Mouse (Mus musculus) intestine, embryonic 14.5 days (tissue): Measurements from ENCODE around the gene Nalcn. TPM values are rescaled to one million over a fixed set of nuclear protein-coding genes. Genes with fewer than 3 reads are reported as not detected.
"Not testable (repeated sequence)": the region's sequence is repeated elsewhere in the genome, so short reads cannot be mapped to it uniquely, and the experiment has no call there.

ENCODE experiments used
- ATAC-seq: fragments of 200-750 bp; cut with Nextera tagmentation; replicated peaks from 2 replicates; pipeline ENCODE4 v1.8.0; 2017; ENCODE audit warnings: low read depth, moderate number of reproducible peaks, moderate TSS enrichment, moderate library complexity; ENCODE audit not compliant: low FRiP score, low TSS enrichment
- DNase-seq: peaks from one replicate; pipeline ENCODE4 v3.0.0-alpha.2; 2018; ENCODE audit warnings: low spot score
- H3K27ac ChIP-seq: fragments of 300-500 bp; sonication (generic); 2 replicates; pipeline ENCODE4 v1.5.1; 2014; ENCODE audit warnings: low read depth, mild to moderate bottlenecking, control low read depth
- H3K27me3 ChIP-seq: fragments of 300-500 bp; sonication (generic); replicated peaks from 2 replicates; pipeline ENCODE4 v1.6.1; 2014; ENCODE audit warnings: low read length, control low read depth; ENCODE audit not compliant: control insufficient read depth, insufficient read depth
- H3K36me3 ChIP-seq: fragments of 300-500 bp; sonication (generic); 2 replicates; pipeline ENCODE4 v1.6.1; 2014; ENCODE audit warnings: low read length, control low read depth; ENCODE audit not compliant: control insufficient read depth, insufficient read depth
- H3K4me1 ChIP-seq: fragments of 300-500 bp; sonication (generic); replicated peaks from 2 replicates; pipeline ENCODE4 v1.6.1; 2014; ENCODE audit warnings: low read length, control low read depth, mixed read lengths; ENCODE audit not compliant: control insufficient read depth, insufficient read depth
- H3K4me2 ChIP-seq: fragments of 300-500 bp; sonication (generic); 2 replicates; pipeline ENCODE4 v1.6.1; 2014; ENCODE audit warnings: low read length
- H3K4me3 ChIP-seq: fragments of 300-500 bp; sonication (generic); 2 replicates; pipeline ENCODE4 v1.5.1; 2014; ENCODE audit warnings: low read depth, low read length, control low read depth, mixed read lengths
- H3K9ac ChIP-seq: fragments of 300-500 bp; sonication (generic); 2 replicates; pipeline ENCODE4 v1.6.1; 2014; ENCODE audit warnings: mild to moderate bottlenecking, low read length
- H3K9me3 ChIP-seq: fragments of 300-500 bp; sonication (generic); 2 replicates; pipeline ENCODE4 v1.6.1; 2016; ENCODE audit warnings: low read length, control low read depth; ENCODE audit not compliant: control insufficient read depth
- WGBS: fragments of 180-500 bp; shearing (Covaris S2); extraction: QIAGEN DNeasy Blood & Tissue Kit; methylation state at CpG from one replicate; pipeline ENCODE4 v1.1.7; 2014; 5-methylcytosine and 5-hydroxymethylcytosine counted together
- polyA plus RNA-seq: library from polyadenylated mRNA; unstranded; fragments of >200 nt; fragmentation: Nextera tagmentation; extraction: Ambion mirVana; gene quantifications from 2 replicates; pipeline ENCODE4 v1.2.1, GENCODE M21; 2014

The Nalcn gene
- polyA plus RNA-seq: 1.6 and 2.4 TPM in 2 replicates

DNA sequence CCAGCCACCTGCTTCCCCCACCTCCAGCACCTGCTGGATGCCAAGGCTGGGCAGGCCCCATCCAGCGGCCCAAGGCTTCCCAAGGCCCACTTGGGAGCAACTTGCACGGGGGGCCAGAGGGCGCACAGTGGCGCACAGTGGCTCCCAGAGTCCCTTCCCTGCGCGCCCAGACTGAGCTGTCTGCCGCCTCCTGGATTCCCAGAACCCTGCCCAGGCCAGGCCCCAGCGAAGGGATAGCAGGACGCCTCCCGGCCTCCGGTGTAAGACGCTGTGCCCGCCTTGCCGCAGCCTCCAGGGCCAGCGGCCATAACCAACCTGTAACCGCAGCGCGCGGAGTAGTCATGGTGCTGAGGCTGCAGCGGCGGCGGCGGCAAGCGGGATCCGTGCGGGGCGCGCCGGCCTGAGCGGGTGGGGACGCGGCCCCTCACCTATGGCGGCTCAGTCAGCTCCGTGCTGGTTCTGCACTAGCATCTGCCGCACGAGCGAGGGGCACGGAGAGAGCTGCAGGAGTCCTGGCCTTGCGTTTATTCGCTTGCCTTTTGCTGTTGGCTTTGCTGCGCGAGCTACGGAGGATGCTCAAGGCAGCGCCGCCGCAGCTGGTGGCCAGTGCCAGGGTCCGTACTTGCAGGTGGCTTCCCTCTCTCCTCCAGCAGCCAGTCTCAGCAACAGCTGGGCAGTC lies at the start of gene Nalcn:
Gene Nalcn (minus strand): TSS at position 644 of the 679 bp plus-strand sequence.
- ATAC-seq: peak; percentile 86
- Histone ChIP-seq H3K9me3 (no peaks in the 10 kb centered on the region), H3K4me2 (peak within 1 kb of the TSS; percentile 69), H3K36me3 (no peaks in the 10 kb centered on the region), H3K27me3 (peaks cover 13% of the 10 kb centered on the region), H3K9ac (peak within 1 kb of the TSS; percentile 11; the same call in 1 of the 2 replicates), H3K27ac (0 out of 2 replicates have a peak within 1 kb of the TSS, but pooled peaks have one; percentile 9), H3K4me3 (peak within 1 kb of the TSS; percentile 39), H3K4me1 (no peaks in the 10 kb centered on the region)
- WGBS: 2% methylated on average over 47 of the region's 47 CpGs
- peak; percentile 72 for DNase-seq

DNA sequence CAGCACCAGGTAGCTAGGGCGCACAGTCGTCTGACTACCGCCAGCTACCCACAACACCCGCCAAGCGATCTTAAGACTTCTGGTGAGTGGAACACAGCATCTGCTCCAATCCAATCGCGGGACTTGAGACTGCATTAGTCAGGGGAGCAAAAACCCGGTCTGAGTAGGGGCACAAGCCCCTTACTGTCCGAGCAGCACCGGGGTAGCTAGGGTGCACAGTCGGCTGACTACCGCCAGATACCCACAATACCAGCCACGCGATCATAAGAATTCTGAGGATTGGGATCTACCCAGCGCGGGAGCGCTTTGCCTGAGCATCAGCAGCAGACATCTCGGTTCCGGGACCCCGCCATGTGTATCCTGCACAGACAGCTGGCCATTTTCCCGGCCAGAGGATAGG lies 44.1 kb upstream of the Nalcn start:
- not testable (repeated sequence) for ATAC-seq, H3K36me3 ChIP-seq, H3K4me3 ChIP-seq, H3K4me2 ChIP-seq, H3K9ac ChIP-seq, DNase-seq, H3K9me3 ChIP-seq, H3K27me3 ChIP-seq, H3K27ac ChIP-seq, H3K4me1 ChIP-seq
- WGBS: 73% methylated on average over 21 of the region's 21 CpGs

DNA sequence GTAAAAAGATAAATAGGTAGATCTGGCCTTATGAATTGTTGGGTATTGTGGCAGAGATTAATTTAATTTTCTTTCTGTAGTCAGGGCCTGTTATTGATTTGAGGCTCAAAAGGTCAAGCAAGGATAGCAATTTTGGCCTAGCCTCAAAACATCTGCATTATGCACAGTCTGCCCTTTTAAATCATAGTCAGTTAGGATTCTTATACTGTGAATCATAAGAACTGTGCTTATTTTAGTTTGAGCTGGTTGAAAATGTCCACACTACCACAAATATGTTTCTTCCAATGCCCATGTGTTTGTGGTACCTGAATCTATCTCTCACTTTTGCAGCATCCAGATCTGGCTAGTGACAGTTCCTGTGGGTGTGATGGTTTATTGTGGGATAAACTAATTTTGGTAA lies 37.5 kb upstream of the Nalcn start:
- Histone ChIP-seq H3K27me3 (no peaks in the 10 kb centered on the region), H3K27ac (no peak overlapping the region), H3K4me2 (no peak overlapping the region), H3K9me3 (no peaks in the 10 kb centered on the region), H3K4me1 (peaks cover 3% of the 10 kb centered on the region; the same call in 1 of the 2 replicates), H3K36me3 (no peaks in the 10 kb centered on the region), H3K9ac (no peak overlapping the region), H3K4me3 (no peak overlapping the region)
- DNase-seq: no peak
- ATAC-seq: no peak

DNA sequence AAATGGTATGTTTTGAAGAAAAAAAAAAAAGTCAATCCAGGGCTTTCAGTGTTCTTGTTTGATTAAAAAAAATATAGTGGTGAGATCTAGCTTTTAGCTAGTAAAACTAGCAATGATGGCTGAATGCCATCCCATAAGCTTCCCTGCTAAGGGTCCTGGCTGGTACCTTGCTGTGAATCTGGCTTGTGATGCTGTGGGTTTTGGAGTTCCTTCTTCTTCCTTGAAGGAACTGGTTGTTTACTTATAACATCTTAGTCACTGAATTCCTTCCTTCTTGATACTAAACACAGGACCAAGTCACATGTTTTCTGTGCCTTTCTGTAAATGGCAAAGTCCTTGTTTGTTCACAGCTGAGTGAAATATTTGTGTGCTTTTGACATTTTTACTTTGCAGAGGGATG lies 36.3 kb upstream of the Nalcn start:
- ATAC-seq (no peak), DNase-seq (no peak)
- Histone ChIP-seq H3K9ac (no peak overlapping the region), H3K9me3 (no peaks in the 10 kb centered on the region), H3K27me3 (no peaks in the 10 kb centered on the region), H3K4me2 (no peak overlapping the region), H3K4me3 (no peak overlapping the region), H3K27ac (no peak overlapping the region), H3K4me1 (peaks cover 3% of the 10 kb centered on the region; the same call in 1 of the 2 replicates), H3K36me3 (no peaks in the 10 kb centered on the region)

DNA sequence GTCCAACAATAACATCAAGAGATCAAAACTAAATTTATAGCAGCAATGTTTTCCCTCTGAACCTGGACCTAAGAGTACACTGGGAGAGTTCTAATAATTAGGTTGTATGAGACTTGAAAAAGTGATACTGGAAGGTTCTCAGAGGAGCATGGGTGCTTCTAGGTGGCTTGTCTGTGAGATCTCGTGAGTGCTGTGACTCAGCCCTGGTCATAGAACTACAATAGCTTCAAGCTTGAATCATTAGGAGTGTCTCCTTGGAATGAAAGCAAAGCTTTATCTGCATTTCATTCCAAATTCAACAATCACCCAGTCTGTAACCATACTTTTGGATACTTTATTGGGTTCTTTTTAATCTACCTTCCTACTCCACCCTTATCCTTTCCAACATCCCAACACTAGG lies 35.4 kb upstream of the Nalcn start:
- no peak overlapping the region for H3K9ac ChIP-seq
- no peak for ATAC-seq

DNA sequence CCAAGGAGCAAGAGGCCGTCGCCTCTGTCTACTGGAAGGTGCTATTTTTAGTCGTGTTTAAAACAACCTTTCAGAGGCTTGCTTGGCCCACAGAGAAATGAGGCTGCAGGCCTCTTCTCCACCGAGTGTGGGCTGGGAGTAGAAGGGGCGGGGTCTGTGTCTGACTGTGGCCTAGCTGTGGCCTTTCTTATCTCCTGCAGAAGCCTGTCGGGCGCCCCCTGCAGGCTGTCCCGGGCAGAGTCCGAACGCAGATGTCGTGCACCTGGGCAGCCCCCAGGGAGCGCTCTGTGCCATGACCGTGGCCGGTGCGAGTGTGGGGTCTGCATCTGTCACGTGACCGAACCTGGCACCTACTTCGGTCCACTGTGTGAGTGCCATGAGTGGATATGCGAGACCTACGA lies 34.1 kb upstream of the Nalcn start:
- Histone ChIP-seq H3K36me3 (no peaks in the 10 kb centered on the region), H3K4me2 (peak overlapping the region; percentile 13; the same call in 1 of the 2 replicates), H3K4me3 (no peak overlapping the region), H3K9me3 (no peaks in the 10 kb centered on the region), H3K9ac (no peak overlapping the region), H3K27ac (no peak overlapping the region), H3K27me3 (no peaks in the 10 kb centered on the region), H3K4me1 (peaks cover 3% of the 10 kb centered on the region; the same call in 1 of the 2 replicates)
- DNase-seq (peak; percentile 64), ATAC-seq (peak; percentile 66; the same call in 1 of the 2 replicates)
- WGBS: 18% methylated on average over 20 of the region's 20 CpGs

More for the DNA sequence above, 35.4 kb upstream of the Nalcn start:
- 77% methylated on average over 1 of the region's 1 CpGs for WGBS
- H3K4me2 ChIP-seq: no peak overlapping the region
- H3K9me3 ChIP-seq: no peaks in the 10 kb centered on the region
- no peak for DNase-seq
- H3K27ac ChIP-seq: no peak overlapping the region
- no peaks in the 10 kb centered on the region for H3K27me3 ChIP-seq
- peaks cover 3% of the 10 kb centered on the region; the same call in 1 of the 2 replicates for H3K4me1 ChIP-seq
- no peak overlapping the region for H3K4me3 ChIP-seq
- H3K36me3 ChIP-seq: no peaks in the 10 kb centered on the region

DNA sequence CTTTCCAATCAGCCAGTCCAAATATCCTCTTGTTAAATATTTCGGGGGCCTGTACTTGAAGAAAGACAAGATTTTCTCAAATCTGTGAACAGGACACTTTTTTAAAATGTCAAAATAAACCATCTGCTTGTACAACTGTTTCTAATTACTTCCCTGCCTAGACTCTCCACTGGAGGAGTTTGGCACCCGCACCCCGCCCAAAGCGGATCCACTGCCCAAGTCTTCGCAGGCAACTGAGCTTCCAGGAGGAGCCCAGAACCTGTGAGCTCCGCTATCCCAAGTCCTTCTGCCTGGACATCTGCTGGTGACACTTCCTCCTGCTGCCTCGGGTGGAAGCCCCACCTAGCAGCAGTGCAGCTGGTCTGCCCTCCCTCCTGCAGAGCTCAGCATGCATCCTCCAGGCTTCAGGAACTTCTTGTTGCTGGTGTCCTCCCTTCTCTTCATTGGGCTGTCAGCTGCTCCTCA lies 33.0 kb upstream of the Nalcn start, which contains the start of gene Itgbl1:
Gene Itgbl1 (plus strand): TSS at position 51 of the 465 bp plus-strand sequence.
- H3K4me3 ChIP-seq: no peak within 1 kb of the TSS
- no peaks in the 10 kb centered on the region for H3K9me3 ChIP-seq
- ATAC-seq (no peak), DNase-seq (no peak)
- H3K27ac ChIP-seq: no peak within 1 kb of the TSS
- H3K4me2 ChIP-seq: 0 out of 2 replicates have a peak within 1 kb of the TSS, but pooled peaks have one; percentile 13
- no peak within 1 kb of the TSS for H3K9ac ChIP-seq
- no peaks in the 10 kb centered on the region for H3K36me3 ChIP-seq
- H3K4me1 ChIP-seq: peaks cover 3% of the 10 kb centered on the region; the same call in 1 of the 2 replicates
- H3K27me3 ChIP-seq: no peaks in the 10 kb centered on the region
- 37% methylated on average over 7 of the region's 7 CpGs for WGBS

DNA sequence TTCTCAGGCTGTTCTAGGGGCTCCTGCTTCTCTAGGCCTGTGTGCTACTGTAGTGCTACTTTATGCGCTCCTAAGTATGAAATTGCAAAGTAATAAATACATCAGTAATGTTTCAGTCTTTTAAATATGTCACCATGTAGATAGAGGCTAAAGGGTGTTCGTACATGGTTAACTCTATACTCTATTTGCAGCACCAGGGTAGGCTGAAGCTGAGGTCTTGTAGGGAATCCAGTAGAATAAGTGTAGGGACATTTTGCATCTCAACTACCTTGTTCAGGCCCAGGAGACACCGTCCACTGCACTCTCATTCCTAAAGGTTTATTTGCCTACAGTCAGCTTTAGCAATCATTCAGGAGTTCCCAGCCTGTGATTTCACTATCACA lies 227 bp upstream of the Nalcn start:
- no peaks in the 10 kb centered on the region for H3K36me3 ChIP-seq
- 0 out of 2 replicates have a peak overlapping the region, but pooled peaks have one; percentile 9 for H3K27ac ChIP-seq
- peak overlapping the region; percentile 39 for H3K4me3 ChIP-seq
- ATAC-seq (peak; percentile 38; the same call in 1 of the 2 replicates), DNase-seq (no peak)
- H3K4me2 ChIP-seq: peak overlapping the region; percentile 69
- H3K27me3 ChIP-seq: peaks cover 13% of the 10 kb centered on the region
- 61% methylated on average over 3 of the region's 3 CpGs for WGBS
- no peaks in the 10 kb centered on the region for H3K4me1 ChIP-seq
- H3K9me3 ChIP-seq: no peaks in the 10 kb centered on the region
- H3K9ac ChIP-seq: no peak overlapping the region

DNA sequence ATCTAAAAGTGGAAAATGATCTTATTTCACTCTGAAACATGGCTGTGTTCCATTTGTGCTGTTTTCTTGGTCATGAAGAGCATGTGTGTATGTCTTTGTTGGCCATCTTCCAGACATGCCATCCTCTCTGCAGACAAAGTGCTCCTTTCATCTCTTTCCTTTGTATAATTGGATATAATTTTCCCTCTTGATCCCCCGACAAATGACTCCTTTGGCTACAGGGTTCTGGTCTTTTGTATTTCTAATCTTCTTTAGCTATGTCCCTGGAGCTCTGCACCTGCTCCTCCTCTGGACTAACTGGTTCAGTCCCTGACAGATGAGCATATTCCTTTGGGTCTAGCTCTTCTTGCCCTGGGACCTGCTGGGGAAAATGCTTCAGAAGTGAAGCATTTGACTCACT lies 4.0 kb downstream of the Nalcn start:
- H3K9ac ChIP-seq: no peak overlapping the region
- no peak overlapping the region for H3K4me2 ChIP-seq
- no peak overlapping the region for H3K4me3 ChIP-seq
- no peak overlapping the region for H3K27ac ChIP-seq
- no peaks in the 10 kb centered on the region for H3K4me1 ChIP-seq
- ATAC-seq: no peak
- WGBS: 55% methylated on average over 1 of the region's 1 CpGs
- peaks cover 13% of the 10 kb centered on the region for H3K27me3 ChIP-seq
- H3K36me3 ChIP-seq: no peaks in the 10 kb centered on the region
- H3K9me3 ChIP-seq: no peaks in the 10 kb centered on the region
- DNase-seq: no peak
